ENCODE assay signal across 8 mouse cellular contexts in genomic region chr12:3695741-3696501, GRCm38 (mm10).
DNase-seq lines count a peak whose midpoint lies in the region; ATAC-seq and TF ChIP-seq lines count a peak whose summit lies in the region.
"Had no signal": no experiment of that assay in that cellular context is flagged by ENCODE, and none has a peak within 500 bp of the region (broad histone marks: within the 10 kb centered on the region; RNA-seq: fewer than 3 reads in every experiment).

No protein-coding gene starts in this region.

- H3K27me3 ChIP-seq in limb, embryonic 11.5 days (ENCODE audit: control insufficient read depth, insufficient read depth, low read length): no peaks in the 10 kb centered on the region
- H3K27me3 ChIP-seq in limb, embryonic 10.5 days (ENCODE audit: low read depth, poor library complexity, severe bottlenecking): no peaks in the 10 kb centered on the region
- H3K27me3 ChIP-seq in forebrain, postnatal 0 days (ENCODE audit: insufficient read depth, low read length): no peaks in the 10 kb centered on the region

- no peak overlapping the region for H3K9ac ChIP-seq in limb, embryonic 11.5 days (ENCODE audit: low read length)
- no peak overlapping the region for H3K9ac ChIP-seq in ES-E14 (ENCODE audit: insufficient read depth, low read depth, low read length, poor library complexity, severe bottlenecking)
- no peak overlapping the region for H3K9ac ChIP-seq in forebrain, postnatal 0 days

- in situ Hi-C loops in ES-E14 (cut with MboI; ENCODE audit: low sequenced_read_pairs in 2 of 2, unreplicated experiment in 2 of 2): no loop called here

- WGBS in limb, embryonic 11.5 days: 68% methylated on average over 5 of the region's 5 CpGs
- WGBS in limb, embryonic 10.5 days: 72% methylated on average over 5 of the region's 5 CpGs
- WGBS in forebrain, postnatal 0 days: 57% methylated on average over 5 of the region's 5 CpGs

- TF ChIP-seq CTCF in forebrain, postnatal 0 days (IDR thresholded peaks at IDR 0.05; ENCODE audit: low read depth): peak; percentile 76

- H3K27ac ChIP-seq in limb, embryonic 11.5 days (replicated peaks; ENCODE audit: low read depth, low read length): no peak overlapping the region
- H3K27ac ChIP-seq in limb, embryonic 10.5 days: no peak overlapping the region
- no peak overlapping the region for H3K27ac ChIP-seq in ES-E14 (ENCODE audit: insufficient read depth, low read depth, low read length, poor library complexity, severe bottlenecking)
- H3K27ac ChIP-seq in forebrain, postnatal 0 days (ENCODE audit: low read depth, low read length): no peak overlapping the region

- no peak overlapping the region for H3K4me3 ChIP-seq in limb, embryonic 11.5 days (ENCODE audit: low read depth, low read length)
- no peak overlapping the region for H3K4me3 ChIP-seq in limb, embryonic 10.5 days
- no peak overlapping the region for H3K4me3 ChIP-seq in ES-E14 (ENCODE audit: insufficient read depth in 1 of 2, low read depth in 1 of 2, low read length in 2 of 2, poor library complexity in 1 of 2, severe bottlenecking in 1 of 2)
- H3K4me3 ChIP-seq in forebrain, postnatal 0 days (ENCODE audit: low read depth, low read length): no peak overlapping the region
- H3K4me3 ChIP-seq: erythroblast, embryonic 14.5 days had no signal

- no peak for ATAC-seq in limb, embryonic 11.5 days (ENCODE audit: insufficient number of reproducible peaks, low FRiP score, low TSS enrichment, low read depth)
- peak; percentile 78; the same call in 1 of the 2 replicates for ATAC-seq in forebrain, postnatal 0 days

- DNase-seq in limb, embryonic 11.5 days (ENCODE audit: low spot score): peak; percentile 25
- DNase-seq in limb, embryonic 10.5 days (ENCODE audit: low spot score): no peak
- peak; percentile 38 for DNase-seq in ES-E14 (ENCODE audit: low read depth, low spot score)
- DNase-seq in adipocyte (ENCODE audit: low spot score): peak; percentile 84
- DNase-seq in forebrain, postnatal 0 days: peak; percentile 74
- peak; percentile 64 to 72 for DNase-seq in kidney, postnatal 36 days
- DNase-seq in retina, postnatal 1 day: peak; percentile 80

- H3K36me3 ChIP-seq in limb, embryonic 11.5 days (ENCODE audit: control insufficient read depth, insufficient read depth, low read length): no peaks in the 10 kb centered on the region
- H3K36me3 ChIP-seq in limb, embryonic 10.5 days: no peaks in the 10 kb centered on the region
- no peaks in the 10 kb centered on the region; the same call in 1 of the 2 replicates for H3K36me3 ChIP-seq in ES-E14 (ENCODE audit: control insufficient read depth, insufficient read depth, low read length, poor library complexity, severe bottlenecking)
- H3K36me3 ChIP-seq in forebrain, postnatal 0 days (ENCODE audit: insufficient read depth): peaks cover 3% of the 10 kb centered on the region; the same call in 1 of the 2 replicates

- H3K9me3 ChIP-seq in limb, embryonic 11.5 days (ENCODE audit: control insufficient read depth, low read length): no peaks in the 10 kb centered on the region
- H3K9me3 ChIP-seq in limb, embryonic 10.5 days (replicated peaks): no peaks in the 10 kb centered on the region
- H3K9me3 ChIP-seq in ES-E14 (ENCODE audit: control insufficient read depth, insufficient read depth, low read depth, low read length): no peaks in the 10 kb centered on the region
- no peaks in the 10 kb centered on the region for H3K9me3 ChIP-seq in forebrain, postnatal 0 days (ENCODE audit: low read length)

- no peaks in the 10 kb centered on the region for H3K4me1 ChIP-seq in limb, embryonic 11.5 days (ENCODE audit: control insufficient read depth, insufficient read depth, low read length)
- H3K4me1 ChIP-seq in limb, embryonic 10.5 days: no peaks in the 10 kb centered on the region
- H3K4me1 ChIP-seq in ES-E14 (ENCODE audit: control insufficient read depth in 2 of 2, insufficient read depth in 2 of 2, low read length in 2 of 2, poor library complexity in 1 of 2): peaks cover 2 to 4% of the 10 kb centered on the region in 2 experiments; a peak in 1 of 4 replicates
- H3K4me1 ChIP-seq in forebrain, postnatal 0 days (ENCODE audit: insufficient read depth): no peaks in the 10 kb centered on the region

- H3K4me2 ChIP-seq in limb, embryonic 11.5 days (ENCODE audit: low read depth, severe bottlenecking): no peak overlapping the region
- H3K4me2 ChIP-seq in forebrain, postnatal 0 days (ENCODE audit: low read depth): no peak overlapping the region

TF ChIP-seq in ES-E14, 5 proteins besides CTCF, POLR2A, EP300 and RAD21:
- TF ChIP-seq MAFK (IDR thresholded peaks at IDR 0.05; ENCODE audit: insufficient read depth, low read depth, low read length): no peak
- no peak for TF ChIP-seq HCFC1 (IDR thresholded peaks at IDR 0.05; ENCODE audit: borderline replicate concordance, insufficient read depth, low read length)
- TF ChIP-seq ZC3H11A (IDR thresholded peaks at IDR 0.05; ENCODE audit: borderline replicate concordance, low read depth, low read length): 0 out of 2 replicates have a peak, but pooled peaks have one; percentile 24
